Mouse (Mus musculus) midbrain, embryonic 11.5 days (tissue): Measurements from ENCODE around the gene Tmod1. TPM values are rescaled to one million over a fixed set of nuclear protein-coding genes. Genes with fewer than 3 reads are reported as not detected.
A peak's percentile ranks its signal among the peaks of the same experiment; 100 is the strongest.

ENCODE experiments used
- ATAC-seq: fragments of 200-750 bp; cut with Nextera tagmentation; 2 replicates; pipeline ENCODE4 v1.8.0; 2017; ENCODE audit warnings: moderate TSS enrichment, moderate library complexity; ENCODE audit not compliant: low FRiP score
- DNase-seq: peaks from one replicate; pipeline ENCODE4 v3.0.0; 2015; ENCODE audit warnings: low spot score; ENCODE audit errors: missing footprints
- H3K27ac ChIP-seq: fragments of 300-500 bp; sonication (generic); 2 replicates; pipeline ENCODE4 v1.5.1; 2014; ENCODE audit warnings: low read depth, low read length
- H3K27me3 ChIP-seq: fragments of 300-500 bp; sonication (generic); 2 replicates; pipeline ENCODE4 v1.6.1; 2014; ENCODE audit warnings: mild to moderate bottlenecking, low read length, moderate library complexity, mixed read lengths; ENCODE audit not compliant: control insufficient read depth, insufficient read depth
- H3K36me3 ChIP-seq: fragments of 300-500 bp; sonication (generic); 2 replicates; pipeline ENCODE4 v1.6.1; 2014; ENCODE audit warnings: mild to moderate bottlenecking, low read length, moderate library complexity, mixed read lengths; ENCODE audit not compliant: control insufficient read depth, insufficient read depth
- H3K4me1 ChIP-seq: fragments of 300-500 bp; sonication (generic); 2 replicates; pipeline ENCODE4 v1.6.1; 2014; ENCODE audit warnings: low read length; ENCODE audit not compliant: control insufficient read depth, insufficient read depth
- H3K4me2 ChIP-seq: fragments of 300-500 bp; sonication (generic); 2 replicates; pipeline ENCODE4 v1.6.1; 2014; ENCODE audit warnings: mild to moderate bottlenecking, moderate library complexity
- H3K4me3 ChIP-seq: fragments of 300-500 bp; sonication (generic); 2 replicates; pipeline ENCODE4 v1.5.1; 2014; ENCODE audit warnings: low read depth, low read length
- H3K9ac ChIP-seq: fragments of 300-500 bp; sonication (generic); 2 replicates; pipeline ENCODE4 v1.6.1; 2014; ENCODE audit warnings: low read length
- H3K9me3 ChIP-seq: fragments of 300-500 bp; sonication (generic); 2 replicates; pipeline ENCODE4 v1.6.1; 2016; ENCODE audit warnings: low read length; ENCODE audit not compliant: control insufficient read depth
- WGBS: fragments of 180-500 bp; shearing (Covaris S2); extraction: QIAGEN DNeasy Blood & Tissue Kit; methylation state at CpG from one replicate; pipeline ENCODE4 v1.1.7; 2014; 5-methylcytosine and 5-hydroxymethylcytosine counted together
- polyA plus RNA-seq: library from polyadenylated mRNA; unstranded; fragments of >200 nt; fragmentation: Nextera tagmentation; extraction: Ambion mirVana; gene quantifications from 2 replicates; pipeline ENCODE4 v1.2.1, GENCODE M21; 2014

The Tmod1 gene
- polyA plus RNA-seq, 1 experiment from 2014 or later, result 2.7 TPM

- H3K36me3 ChIP-seq, result no peaks in the 10 kb centered on the region
- no peaks in the 10 kb centered on the region for H3K27me3 ChIP-seq
- DNase-seq (no peak), ATAC-seq (no peak)
- 77% methylated on average over 6 of the region's 6 CpGs for WGBS
- no peaks in the 10 kb centered on the region for H3K9me3 ChIP-seq
- no peak overlapping the region for H3K4me3 ChIP-seq
- H3K27ac ChIP-seq, result no peak overlapping the region
- H3K4me1 ChIP-seq, result no peaks in the 10 kb centered on the region
- H3K4me2 ChIP-seq, result no peak overlapping the region
- no peak overlapping the region for H3K9ac ChIP-seq
Observed at GRCm38 (mm10) chr4:46028224-46028623, 10.5 kb upstream of the Tmod1 start.

GRCm38 (mm10) chr4:46028781-46029180, 10.0 kb upstream of the Tmod1 start:
- Histone ChIP-seq H3K27ac (no peak overlapping the region), H3K4me1 (no peaks in the 10 kb centered on the region), H3K36me3 (no peaks in the 10 kb centered on the region), H3K4me2 (no peak overlapping the region), H3K27me3 (no peaks in the 10 kb centered on the region), H3K4me3 (no peak overlapping the region), H3K9me3 (no peaks in the 10 kb centered on the region), H3K9ac (no peak overlapping the region)
- DNase-seq, result no peak
- ATAC-seq, result no peak
- WGBS, result 89% methylated on average over 4 of the region's 4 CpGs

- Histone ChIP-seq H3K4me1 (no peaks in the 10 kb centered on the region), H3K9ac (no peak overlapping the region), H3K27ac (no peak overlapping the region), H3K9me3 (no peaks in the 10 kb centered on the region), H3K4me3 (no peak overlapping the region), H3K4me2 (no peak overlapping the region), H3K36me3 (no peaks in the 10 kb centered on the region), H3K27me3 (no peaks in the 10 kb centered on the region)
- DNase-seq (no peak), ATAC-seq (no peak)
- 56% methylated on average over 8 of the region's 9 CpGs for WGBS
Observed at GRCm38 (mm10) chr4:46029552-46029951, 9.2 kb upstream of the Tmod1 start.

GRCm38 (mm10) chr4:46032448-46032847, 6.3 kb upstream of the Tmod1 start:
- no peak overlapping the region for H3K27ac ChIP-seq
- H3K4me2 ChIP-seq, result no peak overlapping the region
- H3K4me1 ChIP-seq, result no peaks in the 10 kb centered on the region
- DNase-seq, result no peak
- H3K36me3 ChIP-seq, result no peaks in the 10 kb centered on the region
- no peaks in the 10 kb centered on the region; the same call in 1 of the 2 replicates for H3K27me3 ChIP-seq
- WGBS, result 72% methylated on average over 9 of the region's 9 CpGs
- no peak overlapping the region for H3K4me3 ChIP-seq
- H3K9me3 ChIP-seq, result no peaks in the 10 kb centered on the region
- ATAC-seq, result no peak
- no peak overlapping the region for H3K9ac ChIP-seq

GRCm38 (mm10) chr4:46033197-46033596, 5.5 kb upstream of the Tmod1 start:
- Histone ChIP-seq H3K36me3 (no peaks in the 10 kb centered on the region), H3K4me1 (no peaks in the 10 kb centered on the region), H3K9ac (no peak overlapping the region), H3K27me3 (peaks cover 6% of the 10 kb centered on the region), H3K27ac (no peak overlapping the region), H3K4me3 (no peak overlapping the region), H3K9me3 (no peaks in the 10 kb centered on the region), H3K4me2 (no peak overlapping the region)
- ATAC-seq (no peak), DNase-seq (no peak)
- WGBS, result 91% methylated on average over 2 of the region's 2 CpGs

GRCm38 (mm10) chr4:46038591-46038891, 194 bp upstream of the Tmod1 start:
- Histone ChIP-seq H3K9ac (peak overlapping the region; percentile 48; the same call in 1 of the 2 replicates), H3K27ac (no peak overlapping the region), H3K36me3 (no peaks in the 10 kb centered on the region), H3K4me3 (peak overlapping the region; percentile 47), H3K4me2 (peak overlapping the region; percentile 85), H3K9me3 (no peaks in the 10 kb centered on the region), H3K4me1 (peaks cover 21% of the 10 kb centered on the region), H3K27me3 (peaks cover 35% of the 10 kb centered on the region)
- peak; percentile 93 for DNase-seq
- no peak for ATAC-seq
- WGBS, result 11% methylated on average over 12 of the region's 12 CpGs

GRCm38 (mm10) chr4:46039899-46040298, 1.2 kb downstream of the Tmod1 start:
- 17% methylated on average over 6 of the region's 6 CpGs for WGBS

GRCm38 (mm10) chr4:46040594-46041192, 2.0 kb downstream of the Tmod1 start:
- ATAC-seq (peak; percentile 40; the same call in 1 of the 2 replicates), DNase-seq (no peak)
- Histone ChIP-seq H3K4me1 (peaks cover 21% of the 10 kb centered on the region), H3K4me2 (no peak overlapping the region), H3K27ac (0 out of 2 replicates have a peak overlapping the region, but pooled peaks have one; percentile 15), H3K9ac (no peak overlapping the region), H3K4me3 (0 out of 2 replicates have a peak overlapping the region, but pooled peaks have one; percentile 1), H3K9me3 (no peaks in the 10 kb centered on the region), H3K27me3 (peaks cover 35% of the 10 kb centered on the region), H3K36me3 (no peaks in the 10 kb centered on the region)
- WGBS, result 25% methylated on average over 9 of the region's 9 CpGs

More at GRCm38 (mm10) chr4:46039899-46040298, 1.2 kb downstream of the Tmod1 start:
- Histone ChIP-seq H3K27ac (no peak overlapping the region), H3K9ac (no peak overlapping the region), H3K4me2 (no peak overlapping the region), H3K27me3 (peaks cover 35% of the 10 kb centered on the region), H3K4me3 (peak overlapping the region; percentile 47), H3K9me3 (no peaks in the 10 kb centered on the region), H3K36me3 (no peaks in the 10 kb centered on the region), H3K4me1 (peaks cover 21% of the 10 kb centered on the region)
- ATAC-seq (no peak), DNase-seq (no peak)

- 22% methylated on average over 7 of the region's 7 CpGs for WGBS
- H3K9ac ChIP-seq, result no peak overlapping the region
- ATAC-seq (no peak), DNase-seq (no peak)
- H3K36me3 ChIP-seq, result no peaks in the 10 kb centered on the region
- H3K4me1 ChIP-seq, result peaks cover 21% of the 10 kb centered on the region
- H3K4me3 ChIP-seq, result no peak overlapping the region
- H3K27ac ChIP-seq, result no peak overlapping the region
- H3K9me3 ChIP-seq, result no peaks in the 10 kb centered on the region
- H3K4me2 ChIP-seq, result peak overlapping the region; percentile 14; the same call in 1 of the 2 replicates
- peaks cover 35% of the 10 kb centered on the region for H3K27me3 ChIP-seq
Observed at GRCm38 (mm10) chr4:46041761-46042504, 3.2 kb downstream of the Tmod1 start.
